Mouse (Mus musculus) bone marrow macrophage, adult 2 months (primary cell): ENCODE data around the gene Tacr2.

Experiments used
- CTCF ChIP-seq: IDR thresholded peaks from 2 replicates; pipeline ENCODE4 v1.5.1; 2012; ENCODE audit warnings: low read depth, mild to moderate bottlenecking, low read length, moderate library complexity
- POLR2A ChIP-seq: IDR thresholded peaks from 2 replicates; pipeline ENCODE4 v1.6.1; 2012; ENCODE audit warnings: mild to moderate bottlenecking, low read depth, low read length, borderline replicate concordance

GRCm38 (mm10) chr10:62225839-62226238 is 26.4 kb upstream of the Tacr2 start:
- no peak for TF ChIP-seq POLR2A
- TF ChIP-seq CTCF, result no peak
